Mouse (Mus musculus): ENCODE results near the gene Prr5l.

DNA sequence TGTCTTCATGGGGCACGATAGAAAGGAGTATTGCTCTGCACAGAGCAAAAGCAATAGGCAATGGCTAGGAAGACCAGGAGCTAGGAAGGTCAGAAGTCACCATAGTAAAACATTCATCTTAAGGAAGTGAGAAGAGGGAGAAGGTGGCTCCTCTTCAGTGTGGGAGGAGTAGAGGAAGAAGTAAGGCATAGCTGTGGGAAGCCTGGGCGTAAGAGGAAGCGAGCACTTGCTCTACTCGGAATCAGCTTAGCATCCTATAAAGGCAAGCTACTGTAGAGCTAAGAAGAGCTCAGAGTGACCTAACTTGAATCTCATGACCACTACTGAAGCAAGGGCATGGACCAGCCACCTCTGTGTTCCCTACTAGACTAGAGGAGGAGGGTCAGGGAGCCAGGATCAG, 39.5 kb upstream of the Prr5l start:
- TF ChIP-seq CTCF (IDR thresholded peaks at IDR 0.05; ENCODE audit: borderline replicate concordance, insufficient read depth, low read length) (no peak), POLR2A (IDR thresholded peaks at IDR 0.05; ENCODE audit: low read depth, low read length) (no peak)

All from embryonic fibroblast, embryonic 13.5 days (primary cell).